15 mouse cellular contexts compared by ENCODE assay signal in genomic region chr14:45074902-45075488, GRCm38 (mm10).
DNase-seq lines count a peak whose midpoint lies in the region; ATAC-seq and TF ChIP-seq lines count a peak whose summit lies in the region.
"Had no signal": no experiment of that assay in that cellular context is flagged by ENCODE, and none has a peak within 500 bp of the region (broad histone marks: within the 10 kb centered on the region; RNA-seq: fewer than 3 reads in every experiment).

No protein-coding gene starts in this region.

- TF ChIP-seq CTCF in lung, adult 2 months (IDR thresholded peaks at IDR 0.05; ENCODE audit: insufficient read depth, low read length) = no peak
- TF ChIP-seq CTCF in small intestine, adult 2 months (IDR thresholded peaks at IDR 0.05; ENCODE audit: extremely low read depth, insufficient read length, insufficient replicate concordance, low read depth, low read length) = no peak

- no peaks in the 10 kb centered on the region for H3K36me3 ChIP-seq in small intestine, adult 2 months (ENCODE audit: control insufficient read depth, insufficient read depth, low read length)
- H3K36me3 ChIP-seq: embryonic facial prominence, embryonic 12.5 days; heart, embryonic 13.5 days; intestine, embryonic 15.5 days; neural tube, embryonic 13.5 days had no signal

- H3K27me3 ChIP-seq in small intestine, adult 2 months (ENCODE audit: control insufficient read depth, insufficient read depth, low read length) = no peaks in the 10 kb centered on the region
- H3K27me3 ChIP-seq: embryonic facial prominence, embryonic 12.5 days; intestine, embryonic 15.5 days; neural tube, embryonic 13.5 days had no signal

- DNase-seq in thymus, postnatal 0 days (ENCODE audit: low spot score) = peak; percentile 42
- DNase-seq in thymus, postnatal 36 days = no peak
- DNase-seq in lung, adult 2 months = peak; percentile 33
- DNase-seq in layer of hippocampus, postnatal 14 days (ENCODE audit: low spot score in 2 of 2) = no peak
- no peak for DNase-seq in frontal cortex, postnatal 10 days (ENCODE audit: low spot score in 2 of 2)
- DNase-seq: adrenal gland, postnatal 10 days; cerebellum, adult 18-20 months; right cerebral cortex, postnatal 25 days had no signal

- H3K27ac ChIP-seq in small intestine, adult 2 months (ENCODE audit: insufficient read depth, low read depth, low read length) = peak overlapping the region; percentile 9; the same call in 1 of the 2 replicates
- H3K27ac ChIP-seq: embryonic facial prominence, embryonic 12.5 days; heart, embryonic 13.5 days; intestine, embryonic 15.5 days; neural tube, embryonic 13.5 days had no signal

- ATAC-seq in common myeloid progenitor, adult 5-6 weeks (replicated peaks; ENCODE audit: low read depth, poor library complexity, severe bottlenecking) = peak; percentile 34
- ATAC-seq: forebrain, embryonic 16.5 days; intestine, embryonic 15.5 days had no signal

- WGBS in lung, adult 2 months = 22% methylated on average over 4 of the region's 4 CpGs
- 37% methylated on average over 4 of the region's 4 CpGs for WGBS in small intestine, adult 2 months

- H3K4me1 ChIP-seq in lung, adult 2 months (ENCODE audit: control insufficient read depth, insufficient read depth, low read length) = peaks cover 8% of the 10 kb centered on the region
- peaks cover 6% of the 10 kb centered on the region; the same call in 1 of the 2 replicates for H3K4me1 ChIP-seq in small intestine, adult 2 months (ENCODE audit: control insufficient read depth, insufficient read depth, insufficient read length, low read length)
- H3K4me1 ChIP-seq: embryonic facial prominence, embryonic 12.5 days; heart, embryonic 13.5 days; intestine, embryonic 15.5 days; neural tube, embryonic 13.5 days had no signal

- TF ChIP-seq POLR2A in lung, adult 2 months (IDR thresholded peaks at IDR 0.05; ENCODE audit: borderline replicate concordance, extremely low read depth, low read depth, low read length) = no peak
- TF ChIP-seq POLR2A in small intestine, adult 2 months (IDR thresholded peaks at IDR 0.05; ENCODE audit: low read depth, low read length) = no peak

- H3K4me3 ChIP-seq in lung, adult 2 months (replicated peaks; ENCODE audit: extremely low read depth, low read depth, low read length) = no peak overlapping the region
- no peak overlapping the region for H3K4me3 ChIP-seq in small intestine, adult 2 months (ENCODE audit: low read depth, low read length)
- H3K4me3 ChIP-seq: embryonic facial prominence, embryonic 12.5 days; heart, embryonic 13.5 days; intestine, embryonic 15.5 days; neural tube, embryonic 13.5 days had no signal

Comparison
In these comparisons a context has a peak if more than half of its experiments do, and no peak if none do; other contexts are left out.
1. DNase-seq: peak in thymus, postnatal 0 days (single experiment) and lung, adult 2 months (single experiment); none in thymus, postnatal 36 days (0 of 2), layer of hippocampus, postnatal 14 days (0 of 2) and frontal cortex, postnatal 10 days (0 of 2).